Mouse (Mus musculus): ENCODE measurements at regions not wholly inside any gene's neighbourhood (a gene's known extent, or its start where the extent isn't known, plus 50 kb on each side); places are given as distances from the start of the nearest gene placed in this dataset.

DNA sequence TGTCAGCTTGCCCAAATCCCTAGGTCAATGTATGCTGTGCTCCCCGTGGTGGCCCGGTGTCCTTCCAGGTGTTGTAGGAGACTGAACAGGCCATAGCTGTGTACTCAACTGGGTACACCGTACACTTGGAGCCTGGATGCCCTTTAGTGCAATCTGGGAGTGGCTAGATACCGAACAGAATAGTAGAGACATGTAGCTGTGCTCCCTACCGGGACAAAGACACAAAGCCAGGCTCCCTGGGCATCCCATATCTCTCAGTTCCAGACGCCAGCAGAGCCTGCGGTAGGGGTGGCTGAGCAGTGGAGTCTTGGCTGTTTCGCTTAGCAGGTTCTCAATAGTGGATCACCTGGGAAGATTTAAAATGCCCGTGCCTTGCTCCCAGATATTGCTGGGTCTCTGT lies 136.7 kb upstream of the Ubl3 start:
- TF ChIP-seq CTCF (conservative IDR thresholded peaks at IDR 0.05; ENCODE audit: low read length) (no peak), NANOG (IDR thresholded peaks at IDR 0.05; ENCODE audit: borderline replicate concordance, low read length) (no peak), POU5F1 (IDR thresholded peaks at IDR 0.05; ENCODE audit: borderline replicate concordance, low read length) (no peak)

Measured in E14TG2a.4 (cell line).